Mouse (Mus musculus): ENCODE results near the gene Hcst.

Hcst gene

GRCm38 (mm10) chr7:30430191-30430590, 10.5 kb upstream of the Hcst start:
- no peak for DNase-seq

- DNase-seq: no peak
Observed at GRCm38 (mm10) chr7:30429327-30429726, 9.7 kb upstream of the Hcst start.

GRCm38 (mm10) chr7:30423071-30423641, 3.5 kb upstream of the Hcst start:
- peak; percentile 68 for DNase-seq

GRCm38 (mm10) chr7:30422560-30422959, 2.9 kb upstream of the Hcst start:
- DNase-seq: no peak

GRCm38 (mm10) chr7:30421890-30422435, 2.3 kb upstream of the Hcst start:
- DNase-seq: peak; percentile 93

- DNase-seq: peak; percentile 61
Observed at GRCm38 (mm10) chr7:30421175-30421889, 1.7 kb upstream of the Hcst start, which contains the start of gene Nfkbid. Gene Nfkbid (plus strand): TSS chr7:30421732.

GRCm38 (mm10) chr7:30420673-30421072, 1.0 kb upstream of the Hcst start:
- DNase-seq: no peak

- DNase-seq: no peak
Observed at GRCm38 (mm10) chr7:30417856-30418255, 1.8 kb downstream of the Hcst start.

GRCm38 (mm10) chr7:30413596-30413995, 6.1 kb downstream of the Hcst start, which contains the start of gene Tyrobp:
Gene Tyrobp (plus strand): TSS chr7:30413760.
- peak; percentile 77 for DNase-seq

GRCm38 (mm10) chr7:30412735-30413147, 6.9 kb downstream of the Hcst start:
- peak; percentile 84 for DNase-seq

GRCm38 (mm10) chr7:30411023-30411422, 8.6 kb downstream of the Hcst start:
- no peak for DNase-seq

GRCm38 (mm10) chr7:30409789-30410188, 9.9 kb downstream of the Hcst start:
- DNase-seq: no peak

- no peak for DNase-seq
Observed at GRCm38 (mm10) chr7:30408639-30409038, 11.0 kb downstream of the Hcst start.

GRCm38 (mm10) chr7:30402343-30402742, 17.3 kb downstream of the Hcst start:
- no peak for DNase-seq

GRCm38 (mm10) chr7:30399671-30400070, 20.0 kb downstream of the Hcst start:
- no peak for DNase-seq

- no peak for DNase-seq
Observed at GRCm38 (mm10) chr7:30394871-30395270, 24.8 kb downstream of the Hcst start.

- peak; percentile 68 for DNase-seq
Observed at GRCm38 (mm10) chr7:30394379-30394778, 25.3 kb downstream of the Hcst start.

GRCm38 (mm10) chr7:30393631-30394030, 26.0 kb downstream of the Hcst start:
- no peak for DNase-seq

- no peak for DNase-seq
Observed at GRCm38 (mm10) chr7:30392746-30393520, 26.7 kb downstream of the Hcst start.

- DNase-seq: no peak
Observed at GRCm38 (mm10) chr7:30384106-30384505, 35.5 kb downstream of the Hcst start.

GRCm38 (mm10) chr7:30380061-30380460, 39.6 kb downstream of the Hcst start:
- no peak for DNase-seq

- DNase-seq: peak; percentile 98
Observed at GRCm38 (mm10) chr7:30373501-30373962, 46.1 kb downstream of the Hcst start.
